Mouse (Mus musculus) ovary, postnatal 14 days (tissue): ENCODE data around the gene Limch1.

ENCODE experiments used
- DNase-seq: peaks from one replicate; pipeline ENCODE4 v3.0.0; 2022; ENCODE audit warnings: low spot score

The Limch1 gene

GRCm38 (mm10) chr5:67032601-67033000 is 287.0 kb downstream of the Limch1 start:
- DNase-seq = no peak

- no peak for DNase-seq
Measured at GRCm38 (mm10) chr5:67043932-67044331, 298.3 kb downstream of the Limch1 start.

GRCm38 (mm10) chr5:67048003-67048402 is 302.4 kb downstream of the Limch1 start:
- DNase-seq = peak; percentile 19

GRCm38 (mm10) chr5:67057803-67058202 is 312.2 kb downstream of the Limch1 start:
- no peak for DNase-seq

GRCm38 (mm10) chr5:67060519-67060918 is 314.9 kb downstream of the Limch1 start:
- no peak for DNase-seq

- no peak for DNase-seq
Measured at GRCm38 (mm10) chr5:67063596-67063995, 318.0 kb downstream of the Limch1 start.

GRCm38 (mm10) chr5:67083117-67083516 is 337.5 kb downstream of the Limch1 start:
- no peak for DNase-seq

- no peak for DNase-seq
Measured at GRCm38 (mm10) chr5:67090856-67091255, 345.2 kb downstream of the Limch1 start.

GRCm38 (mm10) chr5:67091766-67092165 is 346.1 kb downstream of the Limch1 start:
- DNase-seq = no peak

- DNase-seq = no peak
Measured at GRCm38 (mm10) chr5:67093991-67094390, 348.4 kb downstream of the Limch1 start.

- no peak for DNase-seq
Measured at GRCm38 (mm10) chr5:67095153-67095552, 349.5 kb downstream of the Limch1 start.

GRCm38 (mm10) chr5:67095651-67096377 is 350.2 kb downstream of the Limch1 start:
- no peak for DNase-seq

GRCm38 (mm10) chr5:67096378-67096771 is 350.7 kb downstream of the Limch1 start:
- no peak for DNase-seq

GRCm38 (mm10) chr5:67097106-67098050 is 351.8 kb downstream of the Limch1 start:
- DNase-seq = no peak

GRCm38 (mm10) chr5:67098051-67098732 is 352.6 kb downstream of the Limch1 start:
- no peak for DNase-seq

- no peak for DNase-seq
Measured at GRCm38 (mm10) chr5:67098733-67099323, 353.2 kb downstream of the Limch1 start, which contains the start of gene Phox2b. TSS of gene Phox2b (minus strand) at chr5:67099301.

GRCm38 (mm10) chr5:67099393-67100271 is 354.0 kb downstream of the Limch1 start:
- no peak for DNase-seq

GRCm38 (mm10) chr5:67100564-67101394 is 355.2 kb downstream of the Limch1 start:
- DNase-seq = no peak

GRCm38 (mm10) chr5:67101395-67101760 is 355.8 kb downstream of the Limch1 start:
- DNase-seq = no peak
